Mouse (Mus musculus): ENCODE measurements around the gene Kdm8. TPM values are rescaled to one million over a fixed set of nuclear protein-coding genes. Genes with fewer than 3 reads are reported as not detected.
A peak's percentile ranks its signal among the peaks of the same experiment; 100 is the strongest.

Kdm8 gene
- polyA plus RNA-seq, 2 experiments, result 4.7 to 6.1 TPM

GRCm38 (mm10) chr7:125415776-125416175, 28.7 kb upstream of the Kdm8 start:
- Histone ChIP-seq H3K9ac (replicated peaks) (no peak overlapping the region), H3K27me3 (ENCODE audit: control insufficient read depth, insufficient read depth, low read length) (no peaks in the 10 kb centered on the region), H3K4me3 (ENCODE audit: insufficient read depth in 1 of 2, low read depth in 2 of 2, low read length in 2 of 2) (no peak overlapping the region), H3K4me2 (ENCODE audit: low read depth) (no peak overlapping the region), H3K36me3 (replicated peaks; ENCODE audit: control insufficient read depth, insufficient read depth, low read depth) (no peaks in the 10 kb centered on the region), H3K9me3 (ENCODE audit: control insufficient read depth, low read length) (no peaks in the 10 kb centered on the region), H3K4me1 (replicated peaks; ENCODE audit: control insufficient read depth in 2 of 2, insufficient read depth in 2 of 2, low read length in 1 of 2) (peaks cover 0 to 4% of the 10 kb centered on the region in 2 experiments; a peak in 2 of 4 replicates), H3K27ac (no peak overlapping the region)
- no peak for DNase-seq (ENCODE audit: low read depth in 3 of 3, low spot score in 3 of 3)
- WGBS (ENCODE audit: insufficient replicate concordance), result 54% methylated on average over 4 of the region's 4 CpGs
- TF ChIP-seq EP300 (IDR thresholded peaks at IDR 0.05; ENCODE audit: low read depth), result no peak
- TF ChIP-seq CTCF (IDR thresholded peaks at IDR 0.05; ENCODE audit: low read depth), result no peak
- no peak for ATAC-seq (ENCODE audit: insufficient read depth)

GRCm38 (mm10) chr7:125416762-125417161, 27.7 kb upstream of the Kdm8 start:
- H3K27ac ChIP-seq, result no peak overlapping the region
- TF ChIP-seq EP300 (IDR thresholded peaks at IDR 0.05; ENCODE audit: low read depth) (no peak), CTCF (IDR thresholded peaks at IDR 0.05; ENCODE audit: low read depth) (no peak)
- H3K9ac ChIP-seq (replicated peaks), result no peak overlapping the region
- ATAC-seq (ENCODE audit: insufficient read depth) (no peak), DNase-seq (ENCODE audit: low read depth in 3 of 3, low spot score in 3 of 3) (no peak)
- H3K4me3 ChIP-seq (ENCODE audit: insufficient read depth in 1 of 2, low read depth in 2 of 2, low read length in 2 of 2), result no peak overlapping the region
- 46% methylated on average over 5 of the region's 5 CpGs for WGBS (ENCODE audit: insufficient replicate concordance)
- H3K4me2 ChIP-seq (ENCODE audit: low read depth), result no peak overlapping the region
- H3K27me3 ChIP-seq (ENCODE audit: control insufficient read depth, insufficient read depth, low read length), result no peaks in the 10 kb centered on the region
- H3K36me3 ChIP-seq (replicated peaks; ENCODE audit: control insufficient read depth, insufficient read depth, low read depth), result no peaks in the 10 kb centered on the region
- H3K9me3 ChIP-seq (ENCODE audit: control insufficient read depth, low read length), result no peaks in the 10 kb centered on the region
- H3K4me1 ChIP-seq (replicated peaks; ENCODE audit: control insufficient read depth in 2 of 2, insufficient read depth in 2 of 2, low read length in 1 of 2), result peaks cover 0 to 4% of the 10 kb centered on the region in 2 experiments; a peak in 2 of 4 replicates

GRCm38 (mm10) chr7:125418413-125418812, 26.1 kb upstream of the Kdm8 start:
- Histone ChIP-seq H3K27ac (no peak overlapping the region), H3K4me2 (ENCODE audit: low read depth) (no peak overlapping the region), H3K9ac (replicated peaks) (no peak overlapping the region), H3K9me3 (ENCODE audit: control insufficient read depth, low read length) (no peaks in the 10 kb centered on the region), H3K4me3 (ENCODE audit: insufficient read depth in 1 of 2, low read depth in 2 of 2, low read length in 2 of 2) (no peak overlapping the region), H3K4me1 (replicated peaks; ENCODE audit: control insufficient read depth in 2 of 2, insufficient read depth in 2 of 2, low read length in 1 of 2) (peaks cover 0 to 8% of the 10 kb centered on the region in 2 experiments; a peak in 3 of 4 replicates), H3K27me3 (ENCODE audit: control insufficient read depth, insufficient read depth, low read length) (no peaks in the 10 kb centered on the region), H3K36me3 (replicated peaks; ENCODE audit: control insufficient read depth, insufficient read depth, low read depth) (no peaks in the 10 kb centered on the region)
- DNase-seq (ENCODE audit: low read depth in 3 of 3, low spot score in 3 of 3) (peak in 2 of 3 experiments; percentile 26 to 27), ATAC-seq (ENCODE audit: insufficient read depth) (peak; percentile 60)
- 19% methylated on average over 3 of the region's 3 CpGs for WGBS (ENCODE audit: insufficient replicate concordance)
- TF ChIP-seq EP300 (IDR thresholded peaks at IDR 0.05; ENCODE audit: low read depth) (no peak), CTCF (IDR thresholded peaks at IDR 0.05; ENCODE audit: low read depth) (no peak)

- ATAC-seq (ENCODE audit: insufficient read depth) (peak; percentile 31; the same call in 1 of the 2 replicates), DNase-seq (ENCODE audit: low read depth in 3 of 3, low spot score in 3 of 3) (peak in 2 of 3 experiments; percentile 35 to 43)
- no peaks in the 10 kb centered on the region for H3K36me3 ChIP-seq (replicated peaks; ENCODE audit: control insufficient read depth, insufficient read depth, low read depth)
- TF ChIP-seq CTCF (IDR thresholded peaks at IDR 0.05; ENCODE audit: low read depth), result peak; percentile 94
- TF ChIP-seq EP300 (IDR thresholded peaks at IDR 0.05; ENCODE audit: low read depth), result no peak
- no peak overlapping the region for H3K4me3 ChIP-seq (ENCODE audit: insufficient read depth in 1 of 2, low read depth in 2 of 2, low read length in 2 of 2)
- H3K4me1 ChIP-seq (replicated peaks; ENCODE audit: control insufficient read depth in 2 of 2, insufficient read depth in 2 of 2, low read length in 1 of 2), result peaks cover 0 to 10% of the 10 kb centered on the region in 2 experiments; a peak in 3 of 4 replicates
- WGBS (ENCODE audit: insufficient replicate concordance), result 55% methylated on average over 2 of the region's 2 CpGs
- no peak overlapping the region for H3K4me2 ChIP-seq (ENCODE audit: low read depth)
- H3K9ac ChIP-seq (replicated peaks), result no peak overlapping the region
- H3K27me3 ChIP-seq (ENCODE audit: control insufficient read depth, insufficient read depth, low read length), result no peaks in the 10 kb centered on the region
- no peaks in the 10 kb centered on the region for H3K9me3 ChIP-seq (ENCODE audit: control insufficient read depth, low read length)
- H3K27ac ChIP-seq, result no peak overlapping the region
Observed at GRCm38 (mm10) chr7:125420190-125420589, 24.3 kb upstream of the Kdm8 start.

- Histone ChIP-seq H3K9ac (replicated peaks) (no peak overlapping the region), H3K27ac (no peak overlapping the region), H3K4me2 (ENCODE audit: low read depth) (no peak overlapping the region), H3K4me3 (ENCODE audit: insufficient read depth in 1 of 2, low read depth in 2 of 2, low read length in 2 of 2) (no peak overlapping the region), H3K27me3 (ENCODE audit: control insufficient read depth, insufficient read depth, low read length) (no peaks in the 10 kb centered on the region), H3K36me3 (replicated peaks; ENCODE audit: control insufficient read depth, insufficient read depth, low read depth) (no peaks in the 10 kb centered on the region), H3K9me3 (ENCODE audit: control insufficient read depth, low read length) (no peaks in the 10 kb centered on the region), H3K4me1 (replicated peaks; ENCODE audit: control insufficient read depth in 2 of 2, insufficient read depth in 2 of 2, low read length in 1 of 2) (peaks cover 0 to 19% of the 10 kb centered on the region in 2 experiments)
- no peak for TF ChIP-seq CTCF (IDR thresholded peaks at IDR 0.05; ENCODE audit: low read depth)
- TF ChIP-seq EP300 (IDR thresholded peaks at IDR 0.05; ENCODE audit: low read depth), result no peak
- DNase-seq (ENCODE audit: low read depth in 3 of 3, low spot score in 3 of 3), result no peak
- 45% methylated on average over 2 of the region's 2 CpGs for WGBS (ENCODE audit: insufficient replicate concordance)
- no peak for ATAC-seq (ENCODE audit: insufficient read depth)
Observed at GRCm38 (mm10) chr7:125421911-125422310, 22.6 kb upstream of the Kdm8 start.

Data from liver, embryonic 14.5 days (tissue).